8 mouse cellular contexts compared by ENCODE assay signal in the genomic region with DNA sequence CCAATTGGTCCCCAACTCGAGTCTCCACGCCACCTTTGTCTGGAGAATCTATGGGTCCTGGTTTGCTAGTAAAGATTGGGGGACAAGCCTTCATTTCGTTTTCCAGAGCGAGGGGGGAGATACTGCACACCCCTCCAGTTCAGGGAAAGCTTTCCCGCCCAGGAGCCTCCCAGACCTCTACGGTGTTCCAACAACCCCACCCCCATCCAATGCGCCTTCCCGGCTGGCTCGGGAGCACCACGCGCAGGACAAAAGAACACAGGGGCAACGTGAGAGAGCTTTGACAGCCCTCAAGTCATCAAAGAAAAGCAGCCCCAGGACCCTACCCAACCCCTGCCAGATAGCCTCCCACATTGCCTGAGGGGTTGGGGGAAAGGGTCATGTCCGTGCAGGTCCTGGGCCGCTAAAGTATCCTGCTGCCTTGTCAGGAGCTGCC. TPM values are rescaled to one million over a fixed set of nuclear protein-coding genes. Genes with fewer than 3 reads are reported as not detected.
DNase-seq lines count a peak whose midpoint lies in the region; ATAC-seq and TF ChIP-seq lines count a peak whose summit lies in the region.

No protein-coding gene starts in this region.

- TF ChIP-seq POLR2A in olfactory bulb, adult 2 months (IDR thresholded peaks at IDR 0.05; ENCODE audit: insufficient read depth, low read depth, low read length): no peak

- peak overlapping the region; percentile 61 for H3K4me3 ChIP-seq in kidney, embryonic 15.5 days (replicated peaks)
- peak overlapping the region; percentile 55 for H3K4me3 ChIP-seq in forebrain, embryonic 11.5 days (ENCODE audit: low read depth, low read length)
- H3K4me3 ChIP-seq in hindbrain, embryonic 12.5 days: peak overlapping the region; percentile 61
- H3K4me3 ChIP-seq in liver, embryonic 16.5 days (ENCODE audit: low read depth, low read length): peak overlapping the region; percentile 60
- peak overlapping the region; percentile 64 for H3K4me3 ChIP-seq in olfactory bulb, adult 2 months (ENCODE audit: insufficient read depth, low read depth, low read length)

- TF ChIP-seq CTCF in olfactory bulb, adult 2 months (IDR thresholded peaks at IDR 0.05; ENCODE audit: insufficient read depth, low read depth, low read length): no peak

- peaks cover 29% of the 10 kb centered on the region for H3K4me1 ChIP-seq in kidney, embryonic 15.5 days
- peaks cover 5% of the 10 kb centered on the region; the same call in 1 of the 2 replicates for H3K4me1 ChIP-seq in forebrain, embryonic 11.5 days (replicated peaks; ENCODE audit: control insufficient read depth, insufficient read depth, low read length)
- peaks cover 22% of the 10 kb centered on the region for H3K4me1 ChIP-seq in hindbrain, embryonic 12.5 days
- no peaks in the 10 kb centered on the region; the same call in 1 of the 2 replicates for H3K4me1 ChIP-seq in liver, embryonic 16.5 days (ENCODE audit: control insufficient read depth, low read depth, low read length)
- H3K4me1 ChIP-seq in olfactory bulb, adult 2 months (ENCODE audit: control insufficient read depth, insufficient read depth, low read length): peaks cover 19% of the 10 kb centered on the region

- H3K9ac ChIP-seq in kidney, embryonic 15.5 days: peak overlapping the region; percentile 67
- H3K9ac ChIP-seq in forebrain, embryonic 11.5 days (ENCODE audit: low read length): peak overlapping the region; percentile 79
- H3K9ac ChIP-seq in hindbrain, embryonic 12.5 days: peak overlapping the region; percentile 78
- no peak overlapping the region for H3K9ac ChIP-seq in liver, embryonic 16.5 days (ENCODE audit: low read depth, low read length)

- peaks cover 5% of the 10 kb centered on the region; the same call in 1 of the 2 replicates for H3K27me3 ChIP-seq in kidney, embryonic 15.5 days
- H3K27me3 ChIP-seq in forebrain, embryonic 11.5 days (ENCODE audit: control insufficient read depth, insufficient read depth, low read length): no peaks in the 10 kb centered on the region
- no peaks in the 10 kb centered on the region for H3K27me3 ChIP-seq in hindbrain, embryonic 12.5 days
- H3K27me3 ChIP-seq in liver, embryonic 16.5 days (ENCODE audit: control insufficient read depth, insufficient read depth, low read depth, low read length): peaks cover 35% of the 10 kb centered on the region

- no peak for DNase-seq in kidney, adult 9 months
- DNase-seq in ZHBTc4 (ENCODE audit: low read depth, low spot score): peak; percentile 71
- peak; percentile 85 for DNase-seq in forebrain, embryonic 11.5 days (ENCODE audit: low spot score)

- 0% methylated on average over 14 of the region's 14 CpGs for WGBS in kidney, embryonic 15.5 days
- under 1% methylated on average over 14 of the region's 14 CpGs for WGBS in forebrain, embryonic 11.5 days
- WGBS in hindbrain, embryonic 12.5 days: 0% methylated on average over 14 of the region's 14 CpGs
- 2% methylated on average over 14 of the region's 14 CpGs for WGBS in liver, embryonic 16.5 days (ENCODE audit: insufficient replicate concordance)
- under 1% methylated on average over 14 of the region's 14 CpGs for WGBS in olfactory bulb, adult 2 months

- no peaks in the 10 kb centered on the region for H3K36me3 ChIP-seq in kidney, embryonic 15.5 days
- H3K36me3 ChIP-seq in forebrain, embryonic 11.5 days (ENCODE audit: control insufficient read depth, insufficient read depth, low read length): no peaks in the 10 kb centered on the region
- H3K36me3 ChIP-seq in hindbrain, embryonic 12.5 days: no peaks in the 10 kb centered on the region
- H3K36me3 ChIP-seq in liver, embryonic 16.5 days (ENCODE audit: control insufficient read depth, insufficient read depth): no peaks in the 10 kb centered on the region

- H3K27ac ChIP-seq in kidney, embryonic 15.5 days: peak overlapping the region; percentile 90
- peak overlapping the region; percentile 85 for H3K27ac ChIP-seq in forebrain, embryonic 11.5 days (ENCODE audit: low read depth, low read length)
- H3K27ac ChIP-seq in hindbrain, embryonic 12.5 days: peak overlapping the region; percentile 91
- H3K27ac ChIP-seq in liver, embryonic 16.5 days (ENCODE audit: low read length): no peak overlapping the region
- H3K27ac ChIP-seq in olfactory bulb, adult 2 months (ENCODE audit: insufficient read depth, low read depth, low read length): no peak overlapping the region

- peak; percentile 20; the same call in 1 of the 2 replicates for ATAC-seq in kidney, embryonic 15.5 days (replicated peaks; ENCODE audit: low FRiP score)
- peak; percentile 57 for ATAC-seq in forebrain, embryonic 11.5 days (replicated peaks; ENCODE audit: low FRiP score)
- peak; percentile 30; the same call in 1 of the 2 replicates for ATAC-seq in hindbrain, embryonic 12.5 days (ENCODE audit: low FRiP score)
- ATAC-seq in liver, embryonic 16.5 days (ENCODE audit: low read depth): no peak
- no peak for ATAC-seq in activated CD4-positive, CD25-positive, alpha-beta regulatory T cell, adult 4 months

- no peaks in the 10 kb centered on the region for H3K9me3 ChIP-seq in kidney, embryonic 15.5 days (replicated peaks)
- no peaks in the 10 kb centered on the region for H3K9me3 ChIP-seq in forebrain, embryonic 11.5 days (ENCODE audit: control insufficient read depth, low read length)
- H3K9me3 ChIP-seq in hindbrain, embryonic 12.5 days (replicated peaks): no peaks in the 10 kb centered on the region
- H3K9me3 ChIP-seq in liver, embryonic 16.5 days (replicated peaks; ENCODE audit: control insufficient read depth, low read length): no peaks in the 10 kb centered on the region

- H3K4me2 ChIP-seq in kidney, embryonic 15.5 days: peak overlapping the region; percentile 92
- peak overlapping the region; percentile 68 for H3K4me2 ChIP-seq in forebrain, embryonic 11.5 days (ENCODE audit: low read depth, low read length, severe bottlenecking)
- peak overlapping the region; percentile 96 for H3K4me2 ChIP-seq in hindbrain, embryonic 12.5 days (replicated peaks)
- peak overlapping the region; percentile 64 for H3K4me2 ChIP-seq in liver, embryonic 16.5 days (ENCODE audit: low read depth, low read length)

RNA-seq across cellular contexts. Expression of a gene that starts 1.2 kb away (rescaled TPM):
- 73.2 and 73.8 TPM in 2 replicates for polyA plus RNA-seq in kidney, embryonic 15.5 days (2015; fragmentation: Nextera tagmentation; extraction: Ambion mirVana)
- polyA plus RNA-seq in forebrain, embryonic 11.5 days (2014; fragmentation: Nextera tagmentation; extraction: Ambion mirVana): 59.5 and 61.9 TPM in 2 replicates
- 86.7 and 95.9 TPM in 2 replicates for polyA plus RNA-seq in hindbrain, embryonic 12.5 days (2016; fragmentation: Nextera tagmentation; extraction: Ambion mirVana)
- polyA plus RNA-seq in liver, embryonic 16.5 days (2015; fragmentation: Nextera tagmentation; extraction: Ambion mirVana): 1.1 and 1.2 TPM in 2 replicates
- polyA plus RNA-seq in olfactory bulb, adult 2 months (2012; ENCODE audit: insufficient read depth, insufficient read length, low replicate concordance, missing spikeins): not detected in 2 replicates
- polyA plus RNA-seq in activated CD4-positive, CD25-positive, alpha-beta regulatory T cell, adult 4 months (2017; shearing (Covaris generic)): under 1 TPM in 1 of 2 experiments, not detected in 1; 0.58 TPM

Comparison
In these comparisons a context has a peak if more than half of its experiments do, and no peak if none do; other contexts are left out.
1. ATAC-seq: peak in kidney, embryonic 15.5 days (single experiment), forebrain, embryonic 11.5 days (single experiment) and hindbrain, embryonic 12.5 days (single experiment); none in liver, embryonic 16.5 days (single experiment) and activated CD4-positive, CD25-positive, alpha-beta regulatory T cell, adult 4 months (single experiment).
2. H3K27ac ChIP-seq: peak in kidney, embryonic 15.5 days (single experiment), forebrain, embryonic 11.5 days (single experiment) and hindbrain, embryonic 12.5 days (single experiment); none in liver, embryonic 16.5 days (single experiment) and olfactory bulb, adult 2 months (single experiment).
3. RNA of a gene that starts 1.2 kb away (polyA plus RNA-seq): 86.7 to 95.9 TPM in hindbrain, embryonic 12.5 days, 73.2 to 73.8 TPM in kidney, embryonic 15.5 days and 59.5 to 61.9 TPM in forebrain, embryonic 11.5 days; 1.1 to 1.2 TPM in liver, embryonic 16.5 days, 0.58 TPM in activated CD4-positive, CD25-positive, alpha-beta regulatory T cell, adult 4 months and not detected in olfactory bulb, adult 2 months; every median in the first group is over 10 times any median in the second.
4. Peak in every context shown above with its lines, with median percentiles within 50 percentile points of each other: H3K4me2 ChIP-seq and H3K4me3 ChIP-seq.